Mouse (Mus musculus) gastrocnemius, adult 18-20 months (tissue): ENCODE results near the gene Nos1. TPM values are rescaled to one million over a fixed set of nuclear protein-coding genes. Genes with fewer than 3 reads are reported as not detected.
"Not testable (repeated sequence)": the region's sequence is repeated elsewhere in the genome, so short reads cannot be mapped to it uniquely, and the experiment has no call there.

ENCODE experiments used
- DNase-seq: peaks from one replicate; pipeline ENCODE4 v3.0.0; 2021; ENCODE audit warnings: low spot score
- total RNA-seq, 2 experiments: library from RNA; stranded (reverse); gene quantifications; 2 replicates each; pipeline ENCODE4 v1.2.3; 2021

Gene Nos1
- total RNA-seq, 2 experiments from 2014 or later: 64.3 to 71.9 TPM

GRCm38 (mm10) chr5:117837731-117838130 is 56.9 kb downstream of the Nos1 start:
- DNase-seq: no peak

GRCm38 (mm10) chr5:117839501-117839900 is 58.7 kb downstream of the Nos1 start:
- no peak for DNase-seq

GRCm38 (mm10) chr5:117840203-117840602 is 59.4 kb downstream of the Nos1 start:
- no peak for DNase-seq

GRCm38 (mm10) chr5:117840988-117841387 is 60.2 kb downstream of the Nos1 start:
- DNase-seq: no peak

GRCm38 (mm10) chr5:117841651-117842347 is 61.0 kb downstream of the Nos1 start:
- DNase-seq: peak; percentile 73

- DNase-seq: no peak
Observed at GRCm38 (mm10) chr5:117842699-117843098, 61.9 kb downstream of the Nos1 start.

- no peak for DNase-seq
Observed at GRCm38 (mm10) chr5:117844611-117845010, 63.8 kb downstream of the Nos1 start.

GRCm38 (mm10) chr5:117850474-117850873 is 69.6 kb downstream of the Nos1 start:
- no peak for DNase-seq

- no peak for DNase-seq
Observed at GRCm38 (mm10) chr5:117853741-117854140, 72.9 kb downstream of the Nos1 start.

GRCm38 (mm10) chr5:117864588-117865300 is 83.9 kb downstream of the Nos1 start:
- DNase-seq: no peak

- no peak for DNase-seq
Observed at GRCm38 (mm10) chr5:117865876-117866275, 85.0 kb downstream of the Nos1 start.

- DNase-seq: no peak
Observed at GRCm38 (mm10) chr5:117871614-117872013, 90.8 kb downstream of the Nos1 start.

- DNase-seq: peak; percentile 66
Observed at GRCm38 (mm10) chr5:117873807-117874206, 93.0 kb downstream of the Nos1 start.

GRCm38 (mm10) chr5:117874236-117874635 is 93.4 kb downstream of the Nos1 start:
- no peak for DNase-seq

- no peak for DNase-seq
Observed at GRCm38 (mm10) chr5:117879136-117879535, 98.3 kb downstream of the Nos1 start.

- DNase-seq: no peak
Observed at GRCm38 (mm10) chr5:117880916-117881555, 100.2 kb downstream of the Nos1 start.

- DNase-seq: not testable (repeated sequence)
Observed at GRCm38 (mm10) chr5:117882411-117882810, 101.6 kb downstream of the Nos1 start.

- no peak for DNase-seq
Observed at GRCm38 (mm10) chr5:117884991-117885390, 104.2 kb downstream of the Nos1 start.

- no peak for DNase-seq
Observed at GRCm38 (mm10) chr5:117888126-117888525, 107.3 kb downstream of the Nos1 start.

- DNase-seq: no peak
Observed at GRCm38 (mm10) chr5:117888946-117889345, 108.1 kb downstream of the Nos1 start.

- no peak for DNase-seq
Observed at GRCm38 (mm10) chr5:117889571-117889970, 108.7 kb downstream of the Nos1 start.

GRCm38 (mm10) chr5:117890871-117891270 is 110.0 kb downstream of the Nos1 start:
- DNase-seq: no peak
